14 mouse cellular contexts compared by ENCODE assay signal in genomic region chr10:68943239-68943638, GRCm38 (mm10).
"Had no signal": no experiment of that assay in that cellular context is flagged by ENCODE, and none has a peak within 500 bp of the region (broad histone marks: within the 10 kb centered on the region; RNA-seq: fewer than 3 reads in every experiment).

No protein-coding gene starts in this region.

- DNase-seq: gastrocnemius, postnatal 14 days; gastrocnemius, postnatal 36 days; heart, adult 2 months; heart, postnatal 10 days; heart, postnatal 4 days; kidney, adult 11 months; kidney, adult 2 months; kidney, adult 9 months; kidney, postnatal 14 days; kidney, postnatal 36 days; liver; liver, embryonic 13.5 days had no signal

- ATAC-seq: hindbrain, postnatal 0 days; intestine, embryonic 16.5 days had no signal
